Mouse (Mus musculus): Measurements from ENCODE around the gene Mrpl52.

The Mrpl52 gene

GRCm38 (mm10) chr14:54471467-54471866 lies 44.8 kb downstream of the Mrpl52 start:
- DNase-seq (ENCODE audit: low spot score in 2 of 2) = no peak

GRCm38 (mm10) chr14:54472671-54473070 lies 46.0 kb downstream of the Mrpl52 start:
- no peak for DNase-seq (ENCODE audit: low spot score in 2 of 2)

GRCm38 (mm10) chr14:54474744-54475143 lies 48.0 kb downstream of the Mrpl52 start:
- no peak for DNase-seq (ENCODE audit: low spot score in 2 of 2)

GRCm38 (mm10) chr14:54475941-54476844 lies 49.5 kb downstream of the Mrpl52 start, which contains the start of gene Rem2:
Gene Rem2, plus strand, starts transcription at chr14:54476100.
- DNase-seq (ENCODE audit: low spot score in 2 of 2) = no peak

- DNase-seq (ENCODE audit: low spot score in 2 of 2) = no peak
Observed at GRCm38 (mm10) chr14:54477172-54477909, 50.6 kb downstream of the Mrpl52 start.

All from heart, adult 9 months (tissue).